Mouse (Mus musculus) cerebellum, adult 18-20 months (tissue): Measurements from ENCODE around the gene Bicra.

Experiments
- DNase-seq, 2 experiments: peaks; one replicate each; pipeline ENCODE4 v3.0.0; 2021

Gene Bicra

DNA sequence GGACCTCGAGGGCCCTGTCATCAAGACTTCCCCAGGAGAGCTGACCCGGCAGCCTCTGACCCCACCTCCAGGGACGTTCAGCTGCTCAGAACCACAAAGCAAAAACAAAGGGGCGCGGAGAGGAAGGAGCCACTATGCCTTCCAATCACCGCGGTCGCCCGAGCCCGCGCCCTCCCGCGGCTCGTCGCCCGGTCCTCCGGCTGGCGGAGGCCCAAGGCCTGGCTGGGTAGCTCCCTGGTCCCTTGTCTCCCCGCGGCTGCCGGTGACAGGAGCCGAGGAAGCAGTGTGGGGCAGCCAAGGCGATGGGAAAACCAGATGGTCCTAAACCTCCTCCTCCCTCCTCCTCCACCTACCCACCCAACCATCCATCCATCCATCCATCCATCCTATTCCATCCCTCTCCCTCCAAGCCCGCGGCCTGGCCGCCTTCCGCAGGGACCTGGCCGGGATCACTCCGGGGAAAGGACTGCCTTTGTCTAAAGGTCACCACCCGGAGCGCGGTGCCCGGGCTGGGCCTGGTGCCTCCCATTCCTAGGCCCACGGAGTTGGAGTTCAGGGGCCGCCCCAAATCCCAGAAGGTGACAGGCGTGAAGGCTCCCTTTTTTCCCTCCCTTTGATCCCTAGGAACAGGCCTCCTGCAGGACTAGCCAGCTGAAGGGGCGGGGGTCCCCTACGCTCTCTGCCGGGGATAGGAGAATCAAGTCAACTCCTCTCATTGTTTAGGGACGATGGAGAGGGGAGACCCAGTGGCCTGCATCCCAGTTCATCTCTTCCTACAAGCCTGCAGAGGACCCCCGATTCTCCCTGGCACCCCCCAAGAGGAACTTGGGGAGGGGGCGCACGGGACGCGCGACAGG is 1.0 kb downstream of the Bicra start:
- DNase-seq, result peak; percentile 76 to 84

DNA sequence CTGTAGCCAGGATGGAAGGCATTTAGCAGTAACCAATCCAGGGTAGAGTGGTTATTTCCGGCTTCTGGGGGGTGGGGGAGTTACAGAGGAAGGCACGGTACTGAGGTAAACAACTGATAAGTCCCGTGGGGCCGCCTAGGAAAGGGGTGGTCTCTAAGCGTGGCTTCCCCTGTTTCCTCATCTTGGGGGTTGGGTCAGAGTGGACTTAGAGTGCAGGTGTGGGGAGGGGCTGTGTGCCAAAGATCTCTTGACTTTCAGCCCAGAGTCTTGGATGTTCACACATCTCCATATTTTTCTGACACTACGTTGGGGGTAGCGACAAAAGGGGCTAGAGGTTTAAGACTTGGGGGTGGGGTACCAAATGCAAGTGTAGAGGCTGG is 1.6 kb downstream of the Bicra start:
- peak in 1 of 2 experiments; percentile 44 for DNase-seq

DNA sequence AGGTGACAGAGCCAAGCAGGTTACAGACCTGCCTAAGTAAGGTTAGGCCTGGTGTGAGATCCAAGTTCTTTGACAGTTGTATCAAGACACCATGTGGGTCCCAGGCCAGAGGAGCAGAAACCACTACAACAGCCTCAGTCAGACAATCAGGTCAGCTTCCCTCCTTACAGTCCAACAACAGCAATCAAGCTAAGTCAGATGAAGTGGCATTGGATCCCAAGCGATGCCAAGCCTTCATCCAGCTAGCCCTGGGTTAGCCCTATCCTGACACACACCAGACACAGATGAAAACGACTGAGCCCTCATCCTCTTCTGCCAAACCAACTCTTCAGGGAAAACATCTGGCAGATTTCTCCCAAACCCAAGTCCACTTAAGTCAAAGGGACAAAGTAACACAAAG is 2.2 kb downstream of the Bicra start:
- no peak for DNase-seq

DNA sequence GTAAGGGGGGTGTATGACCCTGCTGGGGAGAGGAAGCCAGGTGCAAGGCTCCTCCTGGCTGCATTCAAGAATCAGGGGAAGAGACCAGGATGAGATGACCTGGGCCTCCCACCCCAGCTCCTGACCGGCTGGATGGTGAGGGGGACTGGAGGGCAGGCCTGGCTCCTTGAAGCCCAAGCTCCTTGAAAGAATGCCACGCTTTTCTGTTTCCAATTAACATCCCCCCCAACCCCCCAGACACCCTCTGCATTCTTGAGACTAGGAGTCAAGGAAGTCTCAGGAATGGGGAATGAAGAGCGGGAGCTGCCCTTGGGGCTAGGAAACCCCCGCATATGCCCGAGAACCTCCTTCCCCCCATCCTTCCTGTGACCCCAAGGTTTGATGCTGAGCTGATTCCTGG is 3.2 kb downstream of the Bicra start:
- DNase-seq, result no peak

DNA sequence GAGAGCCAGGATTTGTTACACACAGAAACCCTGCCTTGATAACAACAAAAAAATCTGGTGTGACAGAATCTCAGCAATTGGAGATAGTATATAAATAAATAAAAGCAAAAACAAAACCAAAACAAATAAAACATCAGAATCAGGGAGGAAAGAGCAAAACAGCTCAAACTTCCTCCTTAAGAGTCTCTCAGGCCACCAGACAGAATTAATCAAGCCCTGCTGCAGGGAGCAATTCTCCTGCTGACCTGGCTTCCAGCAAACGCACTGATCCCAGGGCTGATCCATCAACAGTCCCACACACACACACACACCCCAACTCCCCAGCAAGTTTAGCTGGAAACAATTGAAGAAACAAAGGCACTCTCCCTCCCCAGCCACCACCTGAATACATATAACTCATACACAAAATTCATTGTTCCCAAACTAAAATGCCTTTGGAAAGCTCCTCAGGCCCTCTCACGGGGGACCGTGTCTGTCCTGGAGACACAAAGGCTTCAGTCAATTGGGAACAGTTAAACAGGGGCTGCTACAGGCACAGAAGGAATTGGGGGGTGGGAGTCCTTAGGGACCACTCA is 3.8 kb downstream of the Bicra start:
- DNase-seq, result no peak

DNA sequence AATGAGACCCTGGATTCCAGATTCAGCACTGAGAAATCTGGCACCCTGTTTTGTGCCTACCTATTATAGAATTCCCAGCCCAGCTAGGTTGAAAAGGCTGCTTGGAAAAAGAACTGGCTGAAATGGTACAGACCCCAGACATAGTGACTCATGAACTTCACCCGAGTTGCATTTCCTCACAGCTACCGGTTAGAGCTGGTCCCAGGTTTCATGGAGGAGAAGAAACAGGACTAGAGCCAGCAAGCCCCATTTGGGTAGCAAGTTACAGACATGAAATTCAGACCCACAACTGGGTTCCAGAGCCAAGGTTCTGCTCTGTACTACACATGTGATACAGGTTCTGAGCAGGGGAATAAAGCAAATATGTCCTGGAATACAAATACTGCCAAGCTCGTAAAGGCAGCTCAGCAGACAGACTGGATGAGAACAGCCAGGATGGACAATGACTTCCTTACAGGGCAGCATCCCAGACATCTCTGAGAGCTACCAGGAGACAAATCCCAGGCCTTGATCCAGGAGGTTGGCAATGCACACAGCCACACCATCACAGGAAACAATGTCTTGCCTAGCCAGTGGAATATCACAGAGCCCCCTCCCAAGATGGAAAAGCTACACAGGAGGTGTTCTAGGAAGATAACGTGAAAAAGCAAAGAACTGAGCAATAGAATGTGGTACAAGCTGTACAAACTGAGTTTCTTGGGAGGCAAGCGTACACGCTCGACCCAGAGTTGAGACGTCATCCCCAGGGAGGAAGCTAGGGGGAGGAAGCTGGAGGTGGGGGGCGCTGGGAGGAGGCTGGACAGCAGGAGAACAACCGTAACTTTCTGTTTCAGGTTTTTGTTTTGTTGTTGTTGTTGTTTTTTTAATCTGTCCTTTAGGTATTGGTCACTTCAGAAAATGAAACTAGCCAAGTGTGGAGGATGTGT is 4.6 kb downstream of the Bicra start:
- DNase-seq, result peak in 1 of 2 experiments; percentile 42

DNA sequence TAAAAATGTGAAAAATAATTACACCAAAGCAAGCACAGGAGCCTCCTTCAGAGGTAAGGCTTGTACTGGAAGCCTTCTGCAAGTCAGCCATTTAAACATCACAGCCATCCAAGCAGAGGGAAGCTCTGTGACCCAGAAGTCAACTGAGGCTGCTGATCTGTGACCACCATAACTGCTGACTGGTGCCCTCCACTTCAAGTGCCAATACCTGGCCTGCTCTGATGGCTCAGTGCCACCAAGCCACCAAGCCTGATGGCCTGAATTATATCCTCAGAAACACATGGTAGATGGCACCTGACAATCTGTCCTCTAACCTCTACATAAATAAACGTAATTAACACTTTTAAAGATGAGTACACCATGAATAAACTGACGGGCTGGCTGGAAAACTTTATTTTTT is 6.5 kb downstream of the Bicra start:
- DNase-seq, result peak; percentile 60 to 62

DNA sequence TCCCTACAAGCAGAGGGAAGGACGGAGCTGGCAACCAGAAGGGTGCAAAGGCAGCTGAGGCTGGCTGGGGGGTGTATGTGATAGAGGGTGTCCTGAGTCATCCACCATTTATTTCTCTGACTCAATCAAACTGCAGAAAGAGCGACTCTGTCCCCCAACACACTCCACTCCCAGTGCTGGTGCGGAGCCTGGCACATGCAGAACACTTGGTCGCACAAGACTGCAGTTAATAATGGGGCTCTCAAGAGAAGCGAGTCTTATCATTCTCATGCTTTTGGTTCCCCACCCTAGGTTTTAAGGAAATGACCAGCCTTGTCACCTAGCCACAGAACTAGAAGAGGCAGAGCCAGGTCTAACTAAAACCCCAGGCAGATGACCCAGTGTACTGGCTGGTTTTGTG is 8.4 kb downstream of the Bicra start:
- no peak for DNase-seq

DNA sequence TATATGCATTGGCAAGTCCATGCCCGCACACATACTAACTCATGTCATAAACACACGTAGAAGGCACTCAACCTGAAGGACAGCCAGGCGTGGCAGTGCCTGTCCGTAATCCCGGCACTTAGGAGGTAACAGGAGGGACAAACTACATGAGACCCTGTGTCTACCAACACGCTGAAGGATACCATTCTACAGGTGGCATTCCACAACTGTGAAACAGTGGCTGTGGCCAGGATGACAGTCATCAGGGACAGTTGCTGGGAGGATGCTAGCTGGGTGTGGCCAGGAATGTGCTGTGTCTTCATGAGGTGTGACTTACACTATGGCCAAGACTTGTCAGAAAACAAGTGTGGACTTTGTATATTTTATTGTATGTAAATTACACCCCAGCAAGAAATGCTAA is 10.7 kb downstream of the Bicra start:
- no peak for DNase-seq

DNA sequence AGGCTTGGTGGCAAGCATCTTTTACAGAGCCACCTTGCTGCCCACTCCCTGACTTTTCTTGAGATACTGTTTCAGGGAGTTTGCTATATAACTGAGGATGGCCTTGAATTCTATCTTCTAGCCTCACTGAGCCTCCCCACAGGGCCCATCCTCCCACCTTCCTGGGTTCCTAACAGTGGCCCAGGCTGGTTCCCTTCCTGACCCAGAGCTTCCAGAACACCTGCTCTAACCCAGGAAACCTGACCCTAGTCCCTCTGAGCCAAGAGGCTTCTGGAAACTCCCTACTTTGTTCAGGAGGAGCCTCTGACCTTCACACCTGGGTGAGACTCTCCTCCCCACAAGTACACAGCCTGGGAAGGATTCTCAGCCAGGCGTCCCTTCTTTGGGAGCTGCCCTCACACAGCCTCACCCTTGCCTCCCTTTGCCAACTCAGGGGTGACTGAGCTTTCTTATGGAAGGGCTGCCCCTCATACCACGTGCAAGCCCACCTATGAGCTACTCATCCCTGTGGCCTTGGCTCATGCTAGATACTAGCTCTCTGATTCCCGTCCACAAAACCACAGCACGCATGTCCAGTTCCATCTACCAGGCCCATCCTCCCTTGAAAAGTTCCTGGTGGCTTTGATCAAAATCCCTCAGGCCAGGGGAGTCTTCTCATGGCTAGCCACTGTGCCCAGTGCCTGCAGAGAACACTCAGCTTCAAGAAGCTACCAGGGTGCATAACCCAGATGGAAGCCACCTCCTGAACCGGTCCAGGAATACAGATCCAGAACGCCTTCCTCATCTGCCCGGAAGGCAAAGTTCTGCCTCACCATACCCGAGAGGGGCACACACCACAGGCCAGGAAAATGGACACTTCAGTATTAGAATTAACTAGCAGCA is 13.9 kb downstream of the Bicra start:
- DNase-seq, result no peak

DNA sequence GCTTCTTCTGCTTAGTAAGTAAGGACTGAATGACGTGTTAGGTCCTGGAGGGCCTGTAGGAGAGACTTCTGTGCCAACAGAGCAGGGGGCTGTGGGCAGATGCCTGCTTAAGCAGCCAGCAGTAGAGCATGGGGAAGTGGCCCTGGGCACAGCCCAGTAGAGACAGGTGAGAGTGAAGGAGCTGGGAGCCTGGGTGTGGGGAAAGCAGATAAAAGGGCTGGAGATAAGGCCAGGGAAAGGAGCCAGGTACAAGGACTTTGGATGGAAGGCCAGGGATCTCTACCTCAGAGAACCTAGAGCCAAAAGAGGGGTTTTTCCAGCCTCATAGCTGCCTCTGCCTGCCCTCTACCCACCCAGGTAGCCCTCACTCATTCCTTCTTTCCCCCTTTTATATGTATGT is 14.7 kb downstream of the Bicra start:
- DNase-seq, result no peak

DNA sequence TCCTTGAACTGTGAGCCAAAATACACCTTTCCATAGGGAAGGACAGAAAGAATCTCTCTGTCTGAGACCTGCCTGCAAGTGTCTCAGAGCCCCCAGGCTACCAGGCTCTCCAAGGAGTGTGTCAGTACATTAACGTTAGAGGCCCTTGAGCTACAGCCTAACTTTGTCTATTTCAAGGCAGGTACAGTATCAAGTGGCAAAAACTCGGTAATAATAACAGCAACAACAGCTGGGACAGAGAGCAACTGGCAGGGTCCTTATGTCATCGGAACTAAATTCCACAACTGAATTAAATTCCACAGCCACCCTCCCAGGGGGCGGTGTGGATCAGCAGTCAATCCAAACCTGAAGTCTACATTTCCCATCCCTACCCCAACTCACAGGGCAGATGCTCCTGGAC is 16.6 kb downstream of the Bicra start:
- DNase-seq, result no peak

DNA sequence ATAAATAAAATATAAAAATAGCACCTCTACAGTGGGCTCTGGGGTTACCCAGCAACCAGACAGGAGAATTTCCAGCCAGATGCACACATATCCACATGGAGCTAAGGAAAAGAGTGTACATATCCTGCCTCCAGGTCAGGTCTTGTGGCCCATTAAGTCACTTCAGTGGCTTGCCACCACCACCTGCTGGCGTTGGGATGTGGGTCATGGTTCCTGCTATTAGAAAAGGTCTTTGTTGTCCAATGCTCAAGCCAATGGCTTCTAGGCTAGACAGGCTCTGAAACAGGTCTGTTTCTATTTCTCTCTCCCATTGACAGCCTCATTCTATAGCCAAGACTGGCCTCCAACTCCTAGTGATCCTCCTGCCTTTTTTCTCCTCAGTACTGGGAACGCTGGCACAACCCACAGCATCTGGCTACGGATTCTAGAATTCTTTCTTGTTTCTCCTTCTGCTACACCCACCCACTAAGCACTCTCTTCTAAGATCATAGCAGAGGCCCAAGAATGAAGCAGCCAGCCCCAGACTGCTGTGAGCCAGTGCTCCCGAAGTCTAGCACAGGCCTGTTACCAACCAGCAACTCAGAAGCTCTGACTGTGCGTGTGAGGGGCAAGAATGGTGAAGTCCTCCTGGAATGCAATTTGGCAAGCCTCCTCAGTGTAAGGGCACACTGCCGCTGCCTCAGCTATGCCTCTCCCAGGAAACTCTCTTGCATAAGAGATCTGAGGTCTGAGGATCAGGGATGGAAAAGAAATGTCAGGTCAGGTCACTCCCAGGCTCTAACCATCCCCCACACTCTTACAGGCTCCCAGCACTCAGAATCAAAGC is 19.4 kb downstream of the Bicra start:
- peak in 1 of 2 experiments; percentile 53 for DNase-seq

DNA sequence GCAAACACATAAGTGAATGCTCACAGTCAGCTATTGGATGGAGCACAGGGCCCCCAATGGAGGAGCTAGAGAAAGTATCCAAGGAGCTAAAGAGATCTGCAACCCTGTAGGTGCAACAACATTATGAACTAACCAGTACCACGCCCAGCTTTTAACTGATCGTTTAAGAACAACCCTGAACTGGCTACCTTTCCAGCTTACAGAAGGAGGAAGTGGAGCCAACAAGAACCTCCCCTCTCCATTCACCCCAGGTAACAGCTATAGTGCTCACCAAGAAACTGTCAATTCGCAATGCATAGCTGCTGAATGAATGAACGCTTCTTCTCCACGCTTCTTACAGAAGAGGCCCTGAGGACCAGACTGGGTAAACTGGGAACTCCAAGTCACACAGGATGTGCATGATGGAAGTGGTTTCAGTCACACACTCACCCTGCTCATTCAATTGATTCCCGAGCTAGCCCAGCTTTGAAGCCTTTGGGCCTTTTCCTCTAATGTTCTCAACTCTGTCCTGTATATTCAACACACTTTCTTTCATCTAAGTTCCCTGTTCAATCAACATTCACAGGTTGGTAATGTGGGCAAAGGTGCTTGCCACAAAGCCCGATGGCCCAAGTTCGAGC is 23.0 kb downstream of the Bicra start:
- no peak for DNase-seq

DNA sequence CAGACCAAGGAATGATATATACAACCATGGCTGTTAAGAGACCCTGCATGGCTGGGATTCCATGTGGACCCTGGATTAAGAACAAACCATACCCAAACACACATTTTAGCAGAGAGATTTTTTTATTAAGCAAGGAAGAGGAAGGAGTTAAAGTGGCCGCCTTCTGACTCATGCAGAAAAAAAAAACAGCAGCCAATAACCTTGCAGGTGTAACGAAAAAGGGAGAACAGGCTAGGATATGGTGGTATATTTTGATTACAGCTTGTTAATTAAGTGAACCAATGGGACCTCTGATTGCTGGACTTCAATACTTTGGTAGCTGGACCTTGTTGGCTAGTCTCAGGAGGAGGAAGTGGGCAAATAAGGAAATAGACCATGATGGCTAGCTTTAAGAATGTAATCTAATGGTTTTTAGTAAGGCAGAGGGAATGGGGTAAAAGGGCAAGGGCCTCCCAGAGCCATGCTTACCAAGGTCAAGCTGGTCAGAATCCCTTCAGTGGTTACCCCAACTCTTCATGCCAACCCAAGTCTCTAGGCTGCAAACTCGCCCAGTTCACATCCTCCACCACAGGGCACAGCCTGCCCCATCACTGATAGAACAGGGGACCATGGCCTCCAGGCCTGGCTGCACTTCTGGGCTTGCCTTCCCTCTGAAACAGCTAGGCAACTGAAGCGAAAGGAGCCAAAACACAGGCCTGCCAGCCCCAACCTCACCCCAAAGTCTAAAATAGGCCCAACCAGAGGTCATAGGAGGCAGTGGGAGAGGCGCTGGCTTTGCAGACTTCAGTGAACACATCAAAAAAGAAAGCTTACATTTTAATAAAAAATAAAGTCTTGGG is 28.2 kb downstream of the Bicra start:
- no peak for DNase-seq

DNA sequence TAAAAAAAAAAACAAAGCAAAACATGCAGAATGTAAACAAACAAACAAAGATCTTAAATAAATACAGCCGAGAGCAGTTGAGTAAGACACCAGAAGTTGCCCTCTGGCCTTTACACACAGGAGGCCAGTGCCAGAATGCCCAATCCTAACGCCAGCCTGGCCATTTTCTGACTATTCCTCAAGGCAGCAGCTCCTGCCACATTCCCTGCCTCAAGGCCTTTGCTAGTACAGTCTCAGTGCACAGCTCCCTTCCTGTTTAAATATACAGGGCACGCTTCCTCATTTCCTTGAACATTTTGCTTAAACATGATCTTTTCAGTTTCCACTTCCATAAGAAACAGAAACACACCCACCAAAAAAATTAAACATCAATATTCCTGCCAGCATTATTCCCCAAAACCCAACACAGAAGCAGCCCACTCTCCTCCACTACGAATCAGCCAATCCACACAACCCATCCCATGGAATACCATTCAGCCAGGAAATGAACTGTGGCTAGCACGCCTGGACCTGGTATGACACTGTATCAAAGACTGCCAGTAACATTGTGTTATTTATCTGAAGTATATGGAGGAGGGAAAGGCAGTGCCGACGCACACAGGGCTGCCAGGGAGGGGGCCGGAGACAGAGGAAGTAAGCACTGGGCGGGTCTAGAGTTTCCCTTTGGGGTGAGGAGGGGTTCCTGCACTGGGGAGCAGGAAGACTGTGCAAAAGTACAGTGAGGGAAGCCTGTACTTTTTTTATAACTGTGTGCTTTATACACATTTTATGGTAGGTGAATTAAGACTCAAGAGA is 29.5 kb downstream of the Bicra start:
- DNase-seq, result no peak

DNA sequence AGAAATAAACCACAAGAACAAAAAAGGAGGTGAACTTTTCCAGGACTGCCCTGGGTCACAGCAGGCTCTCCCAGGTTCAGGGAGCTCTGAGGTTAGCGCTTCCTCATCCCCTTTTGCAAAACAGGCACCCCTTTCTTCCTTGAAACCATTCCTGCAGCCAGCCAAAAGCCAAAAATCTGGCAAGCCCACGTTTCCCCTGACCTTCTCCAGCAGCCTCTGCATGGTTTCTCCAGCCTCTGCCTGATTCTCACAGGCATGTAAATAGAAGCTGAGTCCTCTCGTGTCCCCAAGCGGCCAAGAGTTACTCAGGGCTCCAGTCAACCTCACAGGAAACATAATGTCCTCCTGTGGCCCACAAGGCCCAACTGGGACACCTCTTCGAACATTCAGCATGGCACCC is 32.3 kb downstream of the Bicra start:
- DNase-seq, result no peak

DNA sequence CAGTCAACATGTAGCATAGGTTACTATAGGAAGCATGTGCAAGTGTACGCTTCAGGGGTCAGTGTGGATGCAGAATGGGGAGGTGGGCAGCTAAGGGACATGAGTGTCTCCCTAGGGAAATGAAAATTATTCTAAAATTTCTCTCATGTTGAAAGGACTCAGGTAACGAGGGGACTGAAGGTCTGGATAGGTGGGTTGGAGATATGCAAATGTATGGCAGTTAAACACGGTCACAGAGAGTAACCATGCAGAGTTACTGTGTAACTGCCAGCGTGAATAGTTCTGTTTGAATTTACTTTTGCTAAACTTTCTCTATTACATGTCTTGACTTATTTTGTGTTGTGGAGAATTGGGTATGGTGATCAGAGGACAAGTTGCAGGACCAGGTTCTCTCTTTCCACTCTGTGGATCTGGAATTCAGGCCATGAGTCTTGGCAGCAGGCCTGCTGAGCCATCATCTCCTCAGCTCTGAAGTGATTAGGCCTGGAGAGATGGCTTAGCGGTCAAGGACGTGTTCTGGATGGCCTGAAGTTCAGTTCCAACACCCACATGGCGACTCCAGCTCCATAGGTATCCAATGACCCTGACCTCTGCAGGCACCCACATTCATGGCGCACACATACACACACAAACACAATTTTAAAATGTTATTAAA is 33.1 kb downstream of the Bicra start:
- peak; percentile 74 to 80 for DNase-seq
